Mouse (Mus musculus) cortical plate, adult 2 months (tissue): Measurements from ENCODE around the gene Gm34653. TPM values are rescaled to one million over a fixed set of nuclear protein-coding genes. Genes with fewer than 3 reads are reported as not detected.
"Not testable (repeated sequence)": the region's sequence is repeated elsewhere in the genome, so short reads cannot be mapped to it uniquely, and the experiment has no call there.

ENCODE experiments used
- H3K27ac ChIP-seq: fragments of 200-500 bp; 2 replicates; pipeline ENCODE4 v1.5.1; 2012; ENCODE audit warnings: low read length, control low read depth, inconsistent platforms; ENCODE audit not compliant: insufficient read depth
- H3K4me1 ChIP-seq: fragments of 200-500 bp; 2 replicates; pipeline ENCODE4 v1.6.1; 2011; ENCODE audit warnings: low read length; ENCODE audit not compliant: control insufficient read depth, insufficient read depth
- H3K4me3 ChIP-seq: fragments of 200-500 bp; 2 replicates; pipeline ENCODE4 v1.5.1; 2011; ENCODE audit warnings: mild to moderate bottlenecking, low read length, control low read depth; ENCODE audit not compliant: insufficient read depth
- CTCF ChIP-seq: fragments of 200-500 bp; IDR thresholded peaks from 2 replicates; pipeline ENCODE4 v1.5.1; 2011; ENCODE audit warnings: mild to moderate bottlenecking, control low read depth, low read length; ENCODE audit not compliant: insufficient read depth; ENCODE audit errors: extremely low read depth
- POLR2A ChIP-seq: fragments of 200-500 bp; IDR thresholded peaks from 2 replicates; pipeline ENCODE4 v1.6.1; 2011; ENCODE audit warnings: mild to moderate bottlenecking, low read length, control low read depth; ENCODE audit not compliant: insufficient read depth; ENCODE audit errors: extremely low read depth
- polyA plus RNA-seq: library from polyadenylated mRNA; depleted of rRNA; stranded (reverse); fragments of >200 nt; gene quantifications from 2 replicates; pipeline ENCODE4 v1.2.3, GENCODE M21; 2012; rRNA removed

The Gm34653 gene
- not detected in 2 replicates for polyA plus RNA-seq

- H3K4me1 ChIP-seq, H3K4me3 ChIP-seq, H3K27ac ChIP-seq: not testable (repeated sequence)
These were observed at the start of gene Gm34653 for GRCm38 (mm10) chr2:34832766-34833457. TSS of gene Gm34653 (plus strand) at chr2:34833007.

- no peak overlapping the region for H3K27ac ChIP-seq
- no peaks in the 10 kb centered on the region for H3K4me1 ChIP-seq
- H3K4me3 ChIP-seq = no peak overlapping the region
- TF ChIP-seq CTCF (no peak), POLR2A (no peak)
These were observed 49.5 kb upstream of the Gm34653 start for GRCm38 (mm10) chr2:34783064-34784020.

- H3K4me1 ChIP-seq = no peaks in the 10 kb centered on the region
- TF ChIP-seq POLR2A (no peak), CTCF (peak; percentile 73)
- H3K4me3 ChIP-seq = no peak overlapping the region
- H3K27ac ChIP-seq = no peak overlapping the region
These were observed 48.7 kb upstream of the Gm34653 start for GRCm38 (mm10) chr2:34784085-34784484.

- TF ChIP-seq CTCF (no peak), POLR2A (no peak)
- no peak overlapping the region for H3K4me3 ChIP-seq
- H3K4me1 ChIP-seq = no peaks in the 10 kb centered on the region
- H3K27ac ChIP-seq = no peak overlapping the region
These were observed 42.5 kb upstream of the Gm34653 start for GRCm38 (mm10) chr2:34790282-34790681.

- not testable (repeated sequence) for H3K4me1 ChIP-seq, H3K27ac ChIP-seq, H3K4me3 ChIP-seq
These were observed 40.3 kb upstream of the Gm34653 start for GRCm38 (mm10) chr2:34792543-34792942.

GRCm38 (mm10) chr2:34794511-34794910 lies 38.3 kb upstream of the Gm34653 start:
- TF ChIP-seq POLR2A = no peak
- no peak for TF ChIP-seq CTCF
- Histone ChIP-seq H3K4me1 (peaks cover 2% of the 10 kb centered on the region; the same call in 1 of the 2 replicates), H3K4me3 (no peak overlapping the region), H3K27ac (no peak overlapping the region)

- H3K27ac ChIP-seq = no peak overlapping the region
- TF ChIP-seq POLR2A (no peak), CTCF (no peak)
- peaks cover 2% of the 10 kb centered on the region; the same call in 1 of the 2 replicates for H3K4me1 ChIP-seq
- no peak overlapping the region for H3K4me3 ChIP-seq
These were observed 37.4 kb upstream of the Gm34653 start for GRCm38 (mm10) chr2:34795426-34795825.

GRCm38 (mm10) chr2:34799357-34800256 lies 33.2 kb upstream of the Gm34653 start, which contains the start of gene Rabepk:
TSS of gene Rabepk (minus strand) at chr2:34799912.
- H3K4me1 ChIP-seq = peaks cover 4% of the 10 kb centered on the region; the same call in 1 of the 2 replicates
- TF ChIP-seq POLR2A = peak; percentile 67
- no peak for TF ChIP-seq CTCF
- H3K27ac ChIP-seq = peak within 1 kb of the TSS; percentile 6; the same call in 1 of the 2 replicates
- peak within 1 kb of the TSS; percentile 48 for H3K4me3 ChIP-seq

- TF ChIP-seq POLR2A (no peak), CTCF (no peak)
- Histone ChIP-seq H3K4me3 (peak overlapping the region; percentile 48; the same call in 1 of the 2 replicates), H3K27ac (no peak overlapping the region)
These were observed 32.4 kb upstream of the Gm34653 start for GRCm38 (mm10) chr2:34800371-34800770.

More at GRCm38 (mm10) chr2:34800371-34800770, 32.4 kb upstream of the Gm34653 start:
- H3K4me1 ChIP-seq = peaks cover 7% of the 10 kb centered on the region; the same call in 1 of the 2 replicates
